ENCODE assay signal across 8 mouse cellular contexts in the genomic region with DNA sequence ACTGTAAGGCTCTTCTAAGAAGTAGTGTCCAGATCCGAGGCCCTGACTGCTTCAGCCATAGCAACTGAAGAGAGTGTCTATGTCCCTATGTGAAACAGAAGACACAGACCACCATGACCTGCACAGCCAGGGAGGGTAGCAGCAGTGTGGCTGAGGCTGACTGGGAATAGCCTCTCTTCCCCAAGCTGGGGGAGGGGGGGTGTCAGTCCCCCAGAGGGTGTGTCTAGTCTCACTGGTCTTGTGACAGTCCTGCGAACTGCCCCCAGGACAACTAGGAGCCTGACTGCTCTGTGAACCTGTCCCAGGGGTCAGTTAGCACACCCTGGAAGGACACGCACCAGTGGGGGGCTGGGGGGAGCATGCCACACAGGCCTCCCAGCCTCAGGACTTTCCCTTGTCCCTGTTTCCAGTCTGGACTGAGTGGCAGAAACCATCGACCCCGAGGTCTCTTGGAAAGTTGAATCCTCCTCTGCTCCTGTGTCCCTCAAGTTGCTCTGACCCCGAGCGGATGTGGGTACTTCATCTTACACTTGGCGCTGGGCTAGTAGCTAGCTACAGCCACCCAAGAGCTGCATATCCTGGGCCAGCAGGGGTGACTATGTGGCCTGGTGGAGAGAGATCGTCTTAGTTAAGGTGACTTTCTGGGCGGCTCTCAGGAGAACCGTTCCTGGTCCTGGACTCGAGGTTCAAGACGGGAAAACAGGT. TPM values are rescaled to one million over a fixed set of nuclear protein-coding genes. Genes with fewer than 3 reads are reported as not detected.
DNase-seq lines count a peak whose midpoint lies in the region; ATAC-seq and TF ChIP-seq lines count a peak whose summit lies in the region.

No protein-coding gene starts in this region.

- no peaks in the 10 kb centered on the region for H3K9me3 ChIP-seq in heart, embryonic 15.5 days (replicated peaks)
- H3K9me3 ChIP-seq in kidney, postnatal 0 days (replicated peaks; ENCODE audit: low read length), result no peaks in the 10 kb centered on the region
- H3K9me3 ChIP-seq in midbrain, embryonic 14.5 days (ENCODE audit: control insufficient read depth, low read length), result no peaks in the 10 kb centered on the region

- peak overlapping the region; percentile 90 for H3K27ac ChIP-seq in cortical plate, adult 2 months (ENCODE audit: insufficient read depth, low read length)
- H3K27ac ChIP-seq in heart, embryonic 15.5 days, result peak overlapping the region; percentile 95
- peak overlapping the region; percentile 36; the same call in 1 of the 2 replicates for H3K27ac ChIP-seq in kidney, postnatal 0 days
- H3K27ac ChIP-seq in midbrain, embryonic 14.5 days (replicated peaks; ENCODE audit: low read depth, low read length), result no peak overlapping the region

- no peak for TF ChIP-seq CTCF in cortical plate, adult 2 months (IDR thresholded peaks at IDR 0.05; ENCODE audit: extremely low read depth, insufficient read depth, low read length)
- TF ChIP-seq CTCF in kidney, postnatal 0 days (IDR thresholded peaks at IDR 0.05; ENCODE audit: low read depth), result no peak

- WGBS in heart, embryonic 15.5 days, result 18% methylated on average over 13 of the region's 13 CpGs
- 21% methylated on average over 13 of the region's 13 CpGs for WGBS in kidney, postnatal 0 days
- 29% methylated on average over 13 of the region's 13 CpGs for WGBS in midbrain, embryonic 14.5 days

- peaks cover 5% of the 10 kb centered on the region; the same call in 1 of the 2 replicates for H3K27me3 ChIP-seq in heart, embryonic 15.5 days
- H3K27me3 ChIP-seq in kidney, postnatal 0 days (ENCODE audit: insufficient read depth, low read length), result no peaks in the 10 kb centered on the region
- H3K27me3 ChIP-seq in midbrain, embryonic 14.5 days (ENCODE audit: control insufficient read depth, insufficient read depth, low read length), result peaks cover 31% of the 10 kb centered on the region; the same call in 1 of the 2 replicates

- H3K4me1 ChIP-seq in cortical plate, adult 2 months (ENCODE audit: control insufficient read depth, insufficient read depth, low read length), result peaks cover 6% of the 10 kb centered on the region; the same call in 1 of the 2 replicates
- peaks cover 79% of the 10 kb centered on the region for H3K4me1 ChIP-seq in heart, embryonic 15.5 days (replicated peaks)
- H3K4me1 ChIP-seq in kidney, postnatal 0 days (replicated peaks; ENCODE audit: insufficient read depth, low read length), result peaks cover 25% of the 10 kb centered on the region
- 0 out of 2 replicates have a peak, but pooled peaks cover 8% of the 10 kb centered on the region for H3K4me1 ChIP-seq in midbrain, embryonic 14.5 days (ENCODE audit: control insufficient read depth, insufficient read depth, low read length)

- no peaks in the 10 kb centered on the region for H3K36me3 ChIP-seq in heart, embryonic 15.5 days
- H3K36me3 ChIP-seq in kidney, postnatal 0 days (ENCODE audit: insufficient read depth, low read length), result no peaks in the 10 kb centered on the region
- H3K36me3 ChIP-seq in midbrain, embryonic 14.5 days (ENCODE audit: control insufficient read depth, insufficient read depth, low read length), result no peaks in the 10 kb centered on the region

- peak overlapping the region; percentile 90 for H3K4me2 ChIP-seq in heart, embryonic 15.5 days
- peak overlapping the region; percentile 96 for H3K4me2 ChIP-seq in kidney, postnatal 0 days (ENCODE audit: low read length)
- peak overlapping the region; percentile 95 for H3K4me2 ChIP-seq in midbrain, embryonic 14.5 days (ENCODE audit: low read length)

- peak overlapping the region; percentile 79 for H3K9ac ChIP-seq in heart, embryonic 15.5 days
- H3K9ac ChIP-seq in kidney, postnatal 0 days (ENCODE audit: low read depth, low read length), result peak overlapping the region; percentile 67; the same call in 1 of the 2 replicates
- no peak overlapping the region; the same call in 1 of the 2 replicates for H3K9ac ChIP-seq in midbrain, embryonic 14.5 days (replicated peaks; ENCODE audit: low read length)

- peak; percentile 27; the same call in 1 of the 2 replicates for ATAC-seq in heart, embryonic 15.5 days (replicated peaks; ENCODE audit: insufficient number of reproducible peaks, insufficient read depth, low FRiP score, low read depth)
- ATAC-seq in kidney, postnatal 0 days (replicated peaks; ENCODE audit: low FRiP score, low read depth), result peak; percentile 34; the same call in 1 of the 2 replicates
- ATAC-seq in midbrain, embryonic 14.5 days (ENCODE audit: low FRiP score, low TSS enrichment), result no peak
- no peak for ATAC-seq in monocyte, adult 5-6 weeks (replicated peaks; ENCODE audit: insufficient number of reproducible peaks, low FRiP score, low TSS enrichment, poor library complexity, severe bottlenecking)

- no peak for TF ChIP-seq POLR2A in cortical plate, adult 2 months (IDR thresholded peaks at IDR 0.05; ENCODE audit: extremely low read depth, insufficient read depth, low read length)

- peak overlapping the region; percentile 49; the same call in 1 of the 2 replicates for H3K4me3 ChIP-seq in cortical plate, adult 2 months (ENCODE audit: insufficient read depth, low read length)
- H3K4me3 ChIP-seq in heart, embryonic 15.5 days, result peak overlapping the region; percentile 59
- H3K4me3 ChIP-seq in kidney, postnatal 0 days (replicated peaks; ENCODE audit: low read depth, low read length), result peak overlapping the region; percentile 45
- peak overlapping the region; percentile 47 for H3K4me3 ChIP-seq in midbrain, embryonic 14.5 days (replicated peaks; ENCODE audit: low read depth, low read length)

- peak; percentile 49 for DNase-seq in adrenal gland, postnatal 14 days
- no peak for DNase-seq in adrenal gland, adult 18-20 months (ENCODE audit: low spot score in 2 of 2)
- no peak for DNase-seq in kidney, postnatal 0 days (ENCODE audit: low spot score)
- no peak for DNase-seq in midbrain, embryonic 14.5 days
- DNase-seq in ovary, postnatal 10 days (ENCODE audit: low spot score), result no peak

RNA-seq across cellular contexts. Expression of a gene that starts 0.7 kb away (rescaled TPM):
- total RNA-seq in adrenal gland, postnatal 14 days (2021), result 34.1 and 37.6 TPM in 2 replicates
- 10 to 100 TPM; 17.1 to 31.3 TPM for total RNA-seq in adrenal gland, adult 18-20 months (2021)
- polyA plus RNA-seq in cortical plate, adult 2 months (2012; rRNA removed), result 38.0 and 44.6 TPM in 2 replicates
- 85.8 and 93.7 TPM in 2 replicates for polyA plus RNA-seq in heart, embryonic 15.5 days (2015; fragmentation: Nextera tagmentation; extraction: Ambion mirVana)
- 13.4 and 14.5 TPM in 2 replicates for polyA plus RNA-seq in kidney, postnatal 0 days (2015; fragmentation: Nextera tagmentation; extraction: Ambion mirVana)
- 2.8 and 3.1 TPM in 2 replicates for polyA plus RNA-seq in midbrain, embryonic 14.5 days (2014; fragmentation: Nextera tagmentation; extraction: Ambion mirVana)
- total RNA-seq in monocyte, adult 5-6 weeks (2017), result 81.5 to 125 TPM (median 102 TPM) in 3 replicates

RNA-seq across cellular contexts. Expression of a gene that starts 25.3 kb away (rescaled TPM):
- 48.4 and 54.1 TPM in 2 replicates for total RNA-seq in adrenal gland, postnatal 14 days (2021)
- 10 to 100 TPM; 36.6 to 43.6 TPM for total RNA-seq in adrenal gland, adult 18-20 months (2021)
- 25.6 and 29.3 TPM in 2 replicates for polyA plus RNA-seq in cortical plate, adult 2 months (2012; rRNA removed)
- polyA plus RNA-seq in heart, embryonic 15.5 days (2015; fragmentation: Nextera tagmentation; extraction: Ambion mirVana), result 95.4 and 142 TPM in 2 replicates
- polyA plus RNA-seq in kidney, postnatal 0 days (2015; fragmentation: Nextera tagmentation; extraction: Ambion mirVana), result 202 and 209 TPM in 2 replicates
- 62.3 and 63.9 TPM in 2 replicates for polyA plus RNA-seq in midbrain, embryonic 14.5 days (2014; fragmentation: Nextera tagmentation; extraction: Ambion mirVana)
- 73.4 to 154 TPM (median 84.8 TPM) in 3 replicates for total RNA-seq in monocyte, adult 5-6 weeks (2017)

RNA-seq across cellular contexts. Expression of a gene that starts 30.5 kb away (rescaled TPM):
- 25.3 and 33.2 TPM in 2 replicates for total RNA-seq in adrenal gland, postnatal 14 days (2021)
- 10 to 100 TPM; 25.2 to 29.7 TPM for total RNA-seq in adrenal gland, adult 18-20 months (2021)
- 104 and 122 TPM in 2 replicates for polyA plus RNA-seq in cortical plate, adult 2 months (2012; rRNA removed)
- polyA plus RNA-seq in heart, embryonic 15.5 days (2015; fragmentation: Nextera tagmentation; extraction: Ambion mirVana), result 3.1 and 3.4 TPM in 2 replicates
- polyA plus RNA-seq in kidney, postnatal 0 days (2015; fragmentation: Nextera tagmentation; extraction: Ambion mirVana), result 2.5 and 3.8 TPM in 2 replicates
- 0.89 and 1.6 TPM in 2 replicates for polyA plus RNA-seq in midbrain, embryonic 14.5 days (2014; fragmentation: Nextera tagmentation; extraction: Ambion mirVana)
- 2.1 to 13.1 TPM (median 5.6 TPM) in 3 replicates for total RNA-seq in monocyte, adult 5-6 weeks (2017)

RNA-seq across cellular contexts. Expression of a gene that starts 55.6 kb away (rescaled TPM):
- total RNA-seq in adrenal gland, postnatal 14 days (2021), result 245 and 247 TPM in 2 replicates
- 100 to 1,000 TPM; 184 to 355 TPM for total RNA-seq in adrenal gland, adult 18-20 months (2021)
- 168 and 178 TPM in 2 replicates for polyA plus RNA-seq in cortical plate, adult 2 months (2012; rRNA removed)
- polyA plus RNA-seq in heart, embryonic 15.5 days (2015; fragmentation: Nextera tagmentation; extraction: Ambion mirVana), result 139 and 169 TPM in 2 replicates
- polyA plus RNA-seq in kidney, postnatal 0 days (2015; fragmentation: Nextera tagmentation; extraction: Ambion mirVana), result 72.5 and 114 TPM in 2 replicates
- polyA plus RNA-seq in midbrain, embryonic 14.5 days (2014; fragmentation: Nextera tagmentation; extraction: Ambion mirVana), result 64.8 and 82.1 TPM in 2 replicates
- total RNA-seq in monocyte, adult 5-6 weeks (2017), result 151 to 190 TPM (median 176 TPM) in 3 replicates

RNA-seq across cellular contexts. Expression of a gene that starts 59.5 kb away (rescaled TPM):
- total RNA-seq in adrenal gland, postnatal 14 days (2021), result 2.8 and 4.6 TPM in 2 replicates
- total RNA-seq in adrenal gland, adult 18-20 months (2021), result 1 to 10 TPM; 4.5 to 6.9 TPM
- polyA plus RNA-seq in cortical plate, adult 2 months (2012; rRNA removed), result 1.3 and 1.7 TPM in 2 replicates
- 4.8 and 7.6 TPM in 2 replicates for polyA plus RNA-seq in heart, embryonic 15.5 days (2015; fragmentation: Nextera tagmentation; extraction: Ambion mirVana)
- 5.9 and 6.7 TPM in 2 replicates for polyA plus RNA-seq in kidney, postnatal 0 days (2015; fragmentation: Nextera tagmentation; extraction: Ambion mirVana)
- 1.9 and 3.5 TPM in 2 replicates for polyA plus RNA-seq in midbrain, embryonic 14.5 days (2014; fragmentation: Nextera tagmentation; extraction: Ambion mirVana)
- total RNA-seq in monocyte, adult 5-6 weeks (2017), result 4.3 to 8.3 TPM (median 5.6 TPM) in 3 replicates

Comparison
In these comparisons a context has a peak if more than half of its experiments do, and no peak if none do; other contexts are left out.
1. ATAC-seq: peak in heart, embryonic 15.5 days (single experiment) and kidney, postnatal 0 days (single experiment); none in midbrain, embryonic 14.5 days (single experiment) and monocyte, adult 5-6 weeks (single experiment).
2. RNA of a gene that starts 30.5 kb away (polyA plus RNA-seq): 104 to 122 TPM in cortical plate, adult 2 months; 3.1 to 3.4 TPM in heart, embryonic 15.5 days, 2.5 to 3.8 TPM in kidney, postnatal 0 days and 0.89 to 1.6 TPM in midbrain, embryonic 14.5 days; every median in the first group is over 10 times any median in the second.
3. Peak in every context shown above with its lines, with median percentiles within 50 percentile points of each other: H3K4me3 ChIP-seq and H3K4me2 ChIP-seq.